Mouse (Mus musculus): Measurements from ENCODE around the gene Vta1.

- TF ChIP-seq CTCF (IDR thresholded peaks at IDR 0.05; ENCODE audit: low read depth, low read length) (no peak), POLR2A (IDR thresholded peaks at IDR 0.05; ENCODE audit: borderline replicate concordance, low read depth, low read length) (no peak)
Observed at GRCm38 (mm10) chr10:14690349-14690748, 15.0 kb downstream of the Vta1 start.
